Mouse (Mus musculus): ENCODE results near the gene Cabp4.
A peak's percentile ranks its signal among the peaks of the same experiment; 100 is the strongest.

Gene Cabp4

GRCm38 (mm10) chr19:4164100-4164499 lies 20.3 kb upstream of the Cabp4 start:
- DNase-seq: no peak

GRCm38 (mm10) chr19:4163543-4163887 lies 19.7 kb upstream of the Cabp4 start:
- DNase-seq: no peak

DNA sequence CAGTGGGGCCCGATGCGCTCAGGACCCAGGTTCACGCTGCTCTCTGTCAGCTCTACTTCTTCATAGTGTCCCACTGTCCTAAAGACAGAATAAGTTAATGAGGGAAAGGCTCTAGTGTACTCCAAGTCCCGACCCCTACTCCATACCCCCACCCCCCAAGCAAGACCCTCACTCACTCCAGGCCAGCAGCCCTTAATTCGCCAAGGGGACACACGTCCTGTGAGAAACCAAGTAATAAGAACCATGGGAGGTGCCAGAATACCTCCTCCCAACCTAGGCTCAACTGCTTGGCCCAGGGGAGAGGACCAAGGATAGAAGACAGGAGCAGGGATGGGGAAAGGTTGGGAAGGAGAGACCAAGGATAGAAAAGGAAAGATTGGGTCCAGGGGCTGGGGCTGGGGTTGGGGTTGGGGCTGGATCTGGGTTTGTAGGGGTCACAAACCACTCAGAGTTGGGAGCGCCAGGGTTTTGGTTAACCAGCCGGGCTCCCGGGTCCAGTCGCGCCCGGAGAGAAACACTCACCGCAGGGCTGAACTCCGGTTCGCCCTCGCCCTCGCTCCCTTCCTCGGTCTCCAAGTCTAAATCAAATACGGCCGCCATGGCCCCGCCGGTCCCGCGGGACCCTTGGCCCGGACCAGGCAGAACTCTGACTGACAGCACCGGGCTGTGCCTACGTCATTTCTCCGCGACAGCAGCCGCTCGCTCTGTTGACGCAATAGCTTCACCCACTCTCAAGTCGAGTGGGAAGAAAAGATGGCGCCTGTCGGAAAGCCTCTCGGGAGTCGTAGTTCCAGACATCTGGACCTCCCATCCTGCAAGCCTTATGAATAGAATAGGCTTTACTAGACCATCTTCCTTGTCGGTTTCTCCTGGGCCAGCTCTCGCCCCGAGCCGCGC lies 19.1 kb upstream of the Cabp4 start, which contains the start of gene Rps6kb2:
Gene Rps6kb2, minus strand, starts transcription at position 709 of the 897 bp plus-strand sequence.
- DNase-seq: peak; percentile 96

DNA sequence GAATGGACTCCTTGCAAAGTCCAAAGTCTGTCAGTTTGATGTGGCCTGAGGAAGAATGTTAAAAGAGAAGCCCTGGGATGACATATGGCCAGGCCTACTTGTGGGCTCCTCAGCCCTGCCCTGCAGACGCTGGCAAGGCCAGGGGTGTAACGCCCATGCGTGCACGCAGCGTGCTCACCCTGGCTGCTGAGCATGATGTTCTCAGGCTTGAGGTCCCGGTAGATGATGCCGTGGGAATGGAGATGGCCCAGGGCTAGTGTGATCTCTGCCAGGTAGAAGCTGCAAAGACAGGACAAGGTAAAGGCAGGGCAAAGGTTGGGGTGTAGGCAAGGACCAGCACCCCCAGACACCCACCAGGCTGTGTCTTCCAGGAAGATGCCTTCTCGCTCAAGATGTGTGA lies 15.2 kb upstream of the Cabp4 start:
- DNase-seq: no peak

DNA sequence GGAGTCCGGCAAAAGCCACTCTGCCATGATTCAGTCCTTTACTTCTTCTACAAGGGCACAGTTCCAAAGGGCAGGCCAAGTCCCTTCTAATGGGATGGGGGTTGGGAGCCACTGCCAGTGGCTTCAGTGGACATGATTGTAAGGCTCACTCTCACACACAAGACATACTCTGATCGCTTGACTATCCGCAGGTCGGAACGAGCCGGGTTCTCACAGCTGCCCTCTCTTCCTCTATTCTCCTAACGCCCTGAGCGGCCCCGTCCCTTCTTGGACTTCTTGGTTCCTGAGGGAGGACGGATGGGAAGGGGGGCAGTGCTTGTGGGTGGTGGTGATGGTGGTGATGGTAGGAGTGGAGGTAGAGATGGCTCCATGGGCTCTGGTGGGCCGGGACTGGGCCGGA lies 12.9 kb upstream of the Cabp4 start:
- no peak for DNase-seq

DNA sequence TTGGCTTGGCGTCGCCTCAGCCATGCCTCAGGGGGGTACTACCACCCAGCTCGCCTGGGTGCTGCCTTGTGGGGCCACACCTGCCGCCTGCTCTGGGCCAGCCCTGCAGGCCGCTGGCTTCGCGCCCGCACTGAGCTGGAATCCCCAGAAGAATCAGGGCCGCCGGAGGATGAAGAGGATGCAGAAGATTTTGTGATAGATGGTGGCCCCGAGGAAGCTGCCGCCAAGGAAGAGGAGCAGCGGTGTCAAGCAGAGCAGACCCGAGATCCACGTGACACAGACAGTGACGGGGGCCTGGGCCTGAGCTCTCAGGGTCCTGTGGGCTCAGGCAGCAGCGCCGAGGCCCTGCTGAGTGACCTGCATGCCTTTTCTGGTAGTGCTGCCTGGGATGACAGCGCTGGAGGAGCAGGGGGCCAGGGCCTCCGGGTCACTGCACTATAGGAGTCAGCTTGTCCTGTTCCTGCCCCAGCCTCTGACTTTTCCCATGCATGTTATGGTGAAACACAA lies 12.3 kb upstream of the Cabp4 start:
- no peak for DNase-seq

DNA sequence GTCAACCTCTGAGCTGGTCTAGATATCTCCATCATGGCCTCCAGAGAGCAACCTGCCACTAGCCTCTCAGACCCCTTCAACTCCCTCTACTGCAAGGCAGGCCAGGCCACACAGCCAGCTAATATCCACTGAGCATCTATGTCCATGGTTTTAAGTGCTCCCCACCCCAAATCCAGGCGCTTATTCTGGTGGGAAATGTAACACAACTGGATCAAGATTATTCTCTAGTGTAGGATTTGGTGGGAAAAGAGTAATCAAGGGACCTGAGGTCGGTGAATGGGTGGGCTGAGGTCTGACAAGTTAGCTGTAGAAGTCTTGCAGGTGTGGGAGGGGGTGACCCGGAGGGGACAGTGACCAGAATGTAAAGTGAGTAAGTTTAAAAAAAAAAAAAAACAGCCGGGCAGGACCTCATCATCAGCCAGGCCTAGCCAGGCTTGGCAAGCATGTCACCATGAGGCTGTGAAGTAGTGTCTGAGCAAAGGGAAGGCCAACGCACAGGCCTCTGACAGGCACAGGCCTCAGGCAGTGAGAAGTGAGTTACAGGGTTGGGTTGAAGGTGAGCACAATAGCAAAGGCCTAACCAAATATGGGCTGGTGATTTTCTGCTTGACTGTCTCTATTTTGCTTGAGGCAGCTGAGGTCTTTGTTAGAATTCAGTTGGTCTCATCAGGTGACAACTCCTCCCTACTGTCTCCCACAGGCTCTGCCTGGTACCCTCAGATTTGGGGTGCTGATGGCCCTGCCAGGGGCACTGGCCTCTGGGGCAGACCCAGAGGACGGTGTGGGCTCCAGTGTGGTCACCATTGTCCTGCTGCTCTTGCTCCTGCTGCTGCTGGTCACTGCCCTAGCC lies 11.6 kb upstream of the Cabp4 start:
- DNase-seq: no peak

- DNase-seq: no peak
Measured at GRCm38 (mm10) chr19:4154437-4155222, 10.8 kb upstream of the Cabp4 start.

- no peak for DNase-seq
Measured at GRCm38 (mm10) chr19:4153232-4153654, 9.4 kb upstream of the Cabp4 start, which contains the start of gene Ptprcap. Gene Ptprcap (plus strand): TSS chr19:4153604.

DNA sequence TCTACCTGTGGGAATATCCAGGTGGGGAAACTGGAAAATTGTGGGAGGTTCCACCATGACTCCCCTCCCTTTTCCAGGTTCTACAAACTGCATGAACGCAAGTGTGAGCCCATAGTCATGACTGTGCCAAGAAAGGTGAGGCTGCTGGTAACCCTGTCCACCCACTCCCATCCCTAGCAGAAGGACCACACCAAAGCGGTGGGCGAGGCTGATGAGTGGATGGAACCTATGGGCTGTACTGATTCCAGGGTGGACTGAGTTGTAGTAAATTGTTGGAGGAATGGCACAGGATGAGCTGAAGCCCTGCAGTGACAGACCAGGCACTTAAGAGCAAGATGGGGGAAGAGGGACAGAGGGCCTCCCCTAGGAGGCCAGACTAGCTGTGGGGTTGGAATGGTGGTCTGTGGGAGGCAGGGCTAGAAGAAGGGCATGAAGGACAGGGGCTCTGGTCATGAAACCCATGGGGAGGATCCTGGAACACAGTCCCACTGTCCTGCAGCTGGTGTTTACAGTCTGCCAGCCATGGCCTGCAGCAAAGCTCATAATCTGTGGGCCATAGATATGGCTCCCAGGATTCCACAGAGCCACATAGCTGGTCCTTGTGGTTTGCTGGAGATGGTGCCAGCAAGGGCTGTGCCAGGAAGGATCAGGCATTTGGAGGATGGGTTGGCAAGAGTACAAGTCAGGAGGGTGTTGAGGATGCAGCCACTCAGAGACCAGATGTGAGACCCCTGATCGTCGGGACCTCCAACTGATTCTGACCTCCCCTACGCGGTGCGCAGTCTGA lies 8.8 kb upstream of the Cabp4 start:
- DNase-seq: no peak

DNA sequence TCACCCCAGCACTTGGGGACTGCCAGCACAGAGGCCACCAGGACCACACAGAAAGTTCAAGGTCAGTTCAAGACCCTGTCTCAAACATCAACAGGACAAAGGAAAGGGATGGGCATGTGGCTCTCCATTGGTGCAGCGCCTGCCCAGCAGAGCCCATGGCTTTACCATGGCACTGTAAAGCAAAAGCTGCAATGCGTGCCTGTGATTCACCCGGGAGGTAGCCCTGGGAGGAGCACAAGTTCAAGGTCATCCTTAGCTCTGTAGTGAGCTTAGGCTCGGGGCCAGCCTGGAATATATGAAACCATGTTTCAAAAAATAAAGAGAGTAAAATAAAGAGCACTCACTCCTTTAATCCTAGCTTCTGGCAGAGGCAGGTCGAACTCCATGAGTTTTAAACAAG lies 8.1 kb upstream of the Cabp4 start:
- no peak for DNase-seq

DNA sequence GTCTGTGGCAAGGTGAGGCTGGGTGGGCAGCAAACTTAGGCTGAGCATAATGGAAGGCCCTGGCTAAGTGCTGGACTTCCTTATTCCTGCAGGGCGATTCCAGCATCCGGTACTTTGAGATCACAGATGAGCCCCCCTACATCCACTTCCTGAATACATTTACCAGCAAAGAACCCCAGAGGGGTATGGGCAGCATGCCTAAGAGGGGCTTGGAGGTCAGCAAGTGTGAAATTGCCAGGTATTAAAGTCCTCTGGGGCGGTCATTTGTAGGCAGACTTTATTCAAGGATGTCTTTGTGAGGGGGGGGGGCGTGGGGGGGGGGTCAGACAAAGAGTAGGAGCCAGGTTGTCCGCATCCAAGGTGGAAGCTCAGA lies 7.6 kb upstream of the Cabp4 start:
- DNase-seq: no peak

GRCm38 (mm10) chr19:4150567-4151487 lies 7.0 kb upstream of the Cabp4 start:
- no peak for DNase-seq

DNA sequence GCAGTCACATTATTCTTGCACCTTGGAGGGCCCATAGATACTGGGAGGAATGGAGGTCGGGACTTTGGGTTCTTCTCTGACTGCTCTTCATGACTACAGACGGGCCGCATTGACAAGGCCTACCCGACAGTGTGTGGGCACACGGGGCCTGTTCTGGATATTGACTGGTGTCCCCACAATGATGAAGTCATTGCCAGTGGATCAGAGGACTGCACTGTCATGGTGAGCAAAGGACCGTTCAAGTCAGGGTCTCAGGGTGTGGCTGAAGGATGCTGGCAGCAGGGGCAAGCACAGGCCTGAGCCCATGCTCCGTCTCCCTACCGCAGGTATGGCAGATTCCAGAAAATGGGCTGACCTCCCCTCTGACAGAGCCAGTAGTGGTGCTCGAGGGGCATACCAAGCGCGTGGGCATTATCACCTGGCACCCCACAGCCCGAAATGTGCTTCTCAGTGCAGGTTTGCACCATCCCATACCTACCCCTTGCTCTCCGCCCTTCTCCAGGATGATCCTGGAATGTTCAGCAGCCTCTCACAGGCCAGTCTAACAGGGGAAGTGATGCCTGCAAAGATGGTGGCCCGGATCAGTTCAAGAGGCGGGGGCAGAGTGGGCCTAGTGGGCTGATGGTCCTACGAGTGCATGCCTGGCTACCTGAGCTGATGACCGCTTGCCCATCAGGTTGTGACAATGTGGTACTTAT lies 6.1 kb upstream of the Cabp4 start:
- no peak for DNase-seq

- no peak for DNase-seq
Measured at GRCm38 (mm10) chr19:4149283-4149682, 5.5 kb upstream of the Cabp4 start.

DNA sequence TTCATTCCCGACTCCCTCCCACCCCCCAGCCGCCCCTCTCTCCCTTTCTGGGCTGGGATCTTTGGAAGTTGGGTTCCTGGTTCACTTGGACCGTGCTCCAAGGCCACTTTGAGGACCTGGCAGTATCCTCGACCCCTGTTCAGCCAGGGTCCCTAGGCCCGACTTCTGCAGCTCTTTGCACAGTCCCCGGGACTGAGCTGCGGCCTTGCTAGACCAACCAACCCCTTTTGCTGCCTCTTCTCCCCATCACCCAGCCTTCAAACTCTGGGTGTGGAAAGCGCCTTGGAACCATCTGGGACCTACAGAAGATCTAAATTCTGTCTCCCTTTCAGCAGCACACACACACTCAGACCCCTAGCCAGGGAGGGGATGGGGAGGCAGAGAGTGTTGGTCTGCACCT lies 5.0 kb upstream of the Cabp4 start:
- no peak for DNase-seq

GRCm38 (mm10) chr19:4148491-4148806 lies 4.6 kb upstream of the Cabp4 start, which contains the start of gene Coro1b:
Gene Coro1b (plus strand): TSS chr19:4148619.
- peak; percentile 96 for DNase-seq

DNA sequence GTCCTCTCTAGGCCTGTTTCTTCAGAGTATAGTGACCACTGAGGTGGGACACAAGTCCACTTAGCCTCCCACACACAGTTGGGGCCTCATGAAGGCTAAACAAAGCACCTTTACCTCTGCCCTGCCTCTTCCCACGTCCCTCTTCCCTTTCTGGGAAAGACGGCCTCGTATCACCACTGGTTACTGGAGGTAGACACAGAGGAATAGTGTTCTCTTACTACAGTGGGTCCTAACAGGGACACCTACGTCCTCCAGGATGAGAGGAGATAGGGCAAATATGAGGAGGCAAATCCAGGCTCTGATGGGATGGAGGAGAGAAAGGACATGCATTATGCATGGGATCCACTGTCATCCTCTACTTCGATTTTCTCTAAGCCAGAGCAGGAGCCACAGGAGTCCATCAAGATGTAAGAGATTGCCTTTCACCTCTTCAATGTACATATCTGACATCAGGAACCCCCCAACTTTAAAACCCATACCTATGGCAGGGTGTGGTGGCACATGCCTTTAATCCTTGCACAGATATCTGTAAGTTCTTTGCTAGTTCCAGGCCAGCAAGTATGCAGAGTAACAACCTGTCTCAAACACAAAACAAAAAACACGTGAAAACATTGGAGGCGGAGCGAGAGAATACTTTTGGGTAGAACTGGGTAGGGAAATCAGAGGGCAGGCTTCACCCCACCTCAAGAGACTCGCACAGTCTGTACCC lies 4.1 kb upstream of the Cabp4 start:
- no peak for DNase-seq

GRCm38 (mm10) chr19:4147022-4147405 lies 3.2 kb upstream of the Cabp4 start:
- no peak for DNase-seq
